Mouse (Mus musculus) cortical plate, adult 2 months (tissue): ENCODE results near the gene Dnah17.

Experiments
- CTCF ChIP-seq: fragments of 200-500 bp; IDR thresholded peaks from 2 replicates; pipeline ENCODE4 v1.5.1; 2011; ENCODE audit warnings: mild to moderate bottlenecking, control low read depth, low read length; ENCODE audit not compliant: insufficient read depth; ENCODE audit errors: extremely low read depth
- POLR2A ChIP-seq: fragments of 200-500 bp; IDR thresholded peaks from 2 replicates; pipeline ENCODE4 v1.6.1; 2011; ENCODE audit warnings: mild to moderate bottlenecking, low read length, control low read depth; ENCODE audit not compliant: insufficient read depth; ENCODE audit errors: extremely low read depth

GRCm38 (mm10) chr11:118082294-118082693 is 48.1 kb downstream of the Dnah17 start:
- no peak for TF ChIP-seq POLR2A
- no peak for TF ChIP-seq CTCF
